Mouse (Mus musculus): Measurements from ENCODE around the gene Kcnh1.

Kcnh1 gene

DNA sequence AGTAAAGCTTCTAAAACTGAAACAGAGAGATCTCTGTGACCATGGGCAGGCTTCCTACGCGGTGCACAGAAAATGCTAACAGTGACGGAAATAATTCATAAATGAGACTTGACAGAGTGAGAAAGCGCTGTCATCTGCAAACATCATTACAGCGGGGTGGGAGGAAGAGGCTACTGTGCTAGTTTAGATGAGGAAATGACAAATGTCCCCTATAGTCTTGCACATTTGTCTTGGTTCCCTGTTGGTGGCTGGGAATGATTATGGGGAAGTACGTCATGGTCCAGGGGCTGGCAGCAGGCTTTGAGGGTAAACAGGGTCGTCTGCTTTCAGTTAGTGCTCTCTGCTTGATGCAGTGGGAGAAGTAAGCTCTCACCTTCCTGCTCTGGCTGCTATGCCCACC lies 346.6 kb downstream of the Kcnh1 start:
- DNase-seq, result no peak

GRCm38 (mm10) chr1:192542093-192542492 lies 351.5 kb downstream of the Kcnh1 start:
- DNase-seq, result no peak

DNA sequence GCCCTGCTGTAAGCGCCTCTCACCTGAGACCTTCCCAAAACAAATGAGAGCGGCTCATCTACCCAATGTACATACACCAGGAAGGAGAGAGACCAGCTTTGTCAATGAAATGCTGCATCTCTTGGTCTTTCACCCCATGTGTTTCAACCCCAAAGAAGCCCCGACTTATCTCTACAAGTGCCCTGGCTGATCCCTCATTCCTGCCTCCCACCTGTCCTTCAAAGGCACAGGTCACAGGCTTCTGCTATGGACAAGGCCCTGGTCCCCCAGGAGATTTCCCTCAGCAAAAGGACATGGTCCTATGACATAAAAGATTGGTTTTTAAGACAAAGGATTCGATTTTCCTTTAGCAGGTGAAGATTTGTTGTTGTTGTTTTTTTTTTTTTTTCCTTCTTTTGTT lies 353.1 kb downstream of the Kcnh1 start:
- DNase-seq, result no peak

- no peak for DNase-seq
These were observed 353.5 kb downstream of the Kcnh1 start for GRCm38 (mm10) chr1:192544091-192544490.

- no peak for DNase-seq
These were observed 354.3 kb downstream of the Kcnh1 start for GRCm38 (mm10) chr1:192544901-192545300.

DNA sequence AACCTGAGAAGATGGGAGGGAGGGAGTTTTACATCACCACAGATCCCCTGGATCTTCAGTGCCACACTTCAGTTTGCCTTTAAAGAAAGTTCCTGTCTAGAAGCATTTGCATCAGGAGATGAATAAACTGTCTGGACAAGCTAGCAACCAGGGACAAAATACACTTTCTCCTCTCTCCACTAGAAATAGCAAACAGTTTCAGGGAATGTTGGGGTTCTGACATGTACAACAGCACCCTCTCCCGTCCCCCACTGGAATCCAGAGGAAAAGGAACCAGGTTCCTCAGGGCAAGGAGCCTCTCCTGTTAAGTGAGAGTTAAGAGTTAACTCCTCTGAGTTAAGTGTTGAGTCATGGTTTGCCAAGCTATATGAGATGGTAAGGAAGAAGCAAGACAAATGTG lies 356.3 kb downstream of the Kcnh1 start:
- DNase-seq, result no peak

DNA sequence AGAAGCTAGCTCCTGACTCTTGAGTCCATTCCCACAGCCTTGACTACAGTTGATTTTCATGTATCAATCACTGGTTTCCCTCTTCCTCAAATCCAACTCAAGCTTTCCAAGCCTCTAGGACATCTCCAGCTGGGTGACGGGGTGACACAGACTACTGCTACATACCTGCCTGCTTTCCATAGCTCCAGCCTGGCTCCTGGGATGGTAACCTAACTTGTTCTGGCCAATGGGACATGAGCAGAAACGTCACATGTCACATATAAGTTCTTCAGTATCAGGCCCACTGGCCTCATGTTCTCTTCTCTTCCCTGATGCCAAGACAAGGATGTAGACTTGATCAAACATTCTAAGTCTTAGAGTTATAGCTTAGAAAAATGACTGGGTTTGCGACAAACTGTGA lies 360.0 kb downstream of the Kcnh1 start:
- DNase-seq, result no peak

GRCm38 (mm10) chr1:192555516-192555915 lies 364.9 kb downstream of the Kcnh1 start:
- DNase-seq, result no peak

DNA sequence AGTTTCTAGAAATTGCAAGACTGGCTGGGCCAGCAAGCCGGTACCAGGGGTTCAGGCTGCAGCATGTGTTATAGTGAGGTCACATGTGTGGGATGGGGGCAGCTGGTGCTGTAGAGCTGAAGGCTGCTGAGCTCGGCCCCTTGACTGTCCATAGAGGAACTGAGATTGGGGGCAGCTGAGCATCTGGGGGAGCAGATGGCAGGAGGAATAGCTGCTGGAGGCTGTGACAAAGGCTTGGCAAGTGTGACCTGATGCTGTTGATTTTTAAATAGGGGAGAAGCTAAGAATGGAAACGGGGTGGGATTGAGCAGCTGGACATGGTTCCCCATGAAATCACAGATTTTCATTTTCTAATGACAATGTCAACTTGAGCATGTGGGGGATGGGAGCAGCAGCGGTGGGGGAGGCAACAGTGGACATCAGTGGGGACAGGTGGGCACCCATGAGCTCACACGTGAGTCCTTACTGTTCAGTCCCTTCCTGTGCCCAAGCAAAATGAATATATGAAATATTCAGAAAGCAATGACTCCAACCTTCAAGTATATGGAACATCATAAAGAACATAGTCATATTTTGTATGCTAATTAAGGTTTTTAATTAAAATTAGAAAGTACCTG lies 367.5 kb downstream of the Kcnh1 start:
- DNase-seq, result no peak

GRCm38 (mm10) chr1:192559341-192559740 lies 368.8 kb downstream of the Kcnh1 start:
- no peak for DNase-seq

All from lung, adult 18-20 months (tissue).